Mouse (Mus musculus) retina, embryonic 14.5 days (tissue): ENCODE data around the gene Il12rb1.
A peak's percentile ranks its signal among the peaks of the same experiment; 100 is the strongest.

Experiments
- DNase-seq: peaks from one replicate; pipeline ENCODE4 v3.0.0-alpha.2; 2015; ENCODE audit warnings: low spot score

Gene Il12rb1

GRCm38 (mm10) chr8:70850947-70851346 lies 42.7 kb downstream of the Il12rb1 start:
- DNase-seq: no peak

- DNase-seq: no peak
Observed at GRCm38 (mm10) chr8:70851837-70852236, 43.6 kb downstream of the Il12rb1 start.

GRCm38 (mm10) chr8:70852595-70853231 lies 44.5 kb downstream of the Il12rb1 start:
- DNase-seq: no peak

- DNase-seq: no peak
Observed at GRCm38 (mm10) chr8:70853863-70854262, 45.6 kb downstream of the Il12rb1 start.

GRCm38 (mm10) chr8:70856028-70856427 lies 47.8 kb downstream of the Il12rb1 start:
- DNase-seq: no peak

- DNase-seq: peak; percentile 74
Observed at GRCm38 (mm10) chr8:70856541-70857197, 48.4 kb downstream of the Il12rb1 start.

GRCm38 (mm10) chr8:70857516-70857915 lies 49.3 kb downstream of the Il12rb1 start:
- no peak for DNase-seq

- peak; percentile 67 for DNase-seq
Observed at GRCm38 (mm10) chr8:70862824-70863641, 54.8 kb downstream of the Il12rb1 start, which contains the start of gene Kcnn1. Gene Kcnn1, minus strand, starts transcription at chr8:70863258.

DNA sequence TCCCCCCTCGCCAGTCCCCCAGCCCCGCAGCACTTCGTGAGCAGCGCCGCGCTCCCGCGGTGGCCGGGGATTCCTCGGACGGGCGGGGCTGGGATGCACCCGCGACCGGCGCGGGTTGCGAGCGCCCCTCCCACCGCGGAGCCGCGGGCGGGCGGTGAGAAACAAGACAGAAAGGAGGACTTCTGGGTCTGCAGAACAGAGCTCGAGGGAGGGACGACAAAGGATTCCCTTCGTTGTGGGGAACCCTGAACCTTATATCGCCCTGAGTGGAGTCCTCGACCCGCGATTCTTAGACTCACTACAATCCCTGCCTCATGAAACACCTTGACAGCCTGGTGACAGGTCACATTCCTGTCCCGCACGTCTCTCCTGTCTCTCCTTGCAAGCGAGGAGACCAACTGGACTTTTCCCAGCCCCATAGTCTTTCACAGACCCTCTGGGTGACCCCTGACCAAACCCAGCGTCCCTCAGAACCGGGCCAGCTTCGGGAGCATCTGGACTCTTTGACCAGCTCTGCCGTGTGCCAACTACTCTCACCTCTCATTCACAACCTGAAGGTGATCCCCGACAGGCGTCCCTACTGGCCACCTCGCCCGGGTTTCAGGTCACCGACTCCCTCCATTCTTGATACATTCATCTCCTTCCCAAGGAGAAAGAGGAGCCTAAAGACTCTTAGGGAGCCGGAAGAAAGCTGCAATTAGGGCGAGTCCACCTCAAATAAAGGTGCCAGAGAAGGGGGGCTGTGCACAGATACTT lies 55.9 kb downstream of the Il12rb1 start:
- peak; percentile 55 for DNase-seq

- peak; percentile 59 for DNase-seq
Observed at GRCm38 (mm10) chr8:70864712-70865221, 56.5 kb downstream of the Il12rb1 start.

- DNase-seq: peak; percentile 100
Observed at GRCm38 (mm10) chr8:70865350-70866000, 57.2 kb downstream of the Il12rb1 start.

- no peak for DNase-seq
Observed at GRCm38 (mm10) chr8:70866001-70866520, 57.8 kb downstream of the Il12rb1 start.

- DNase-seq: no peak
Observed at GRCm38 (mm10) chr8:70866566-70866965, 58.3 kb downstream of the Il12rb1 start.

DNA sequence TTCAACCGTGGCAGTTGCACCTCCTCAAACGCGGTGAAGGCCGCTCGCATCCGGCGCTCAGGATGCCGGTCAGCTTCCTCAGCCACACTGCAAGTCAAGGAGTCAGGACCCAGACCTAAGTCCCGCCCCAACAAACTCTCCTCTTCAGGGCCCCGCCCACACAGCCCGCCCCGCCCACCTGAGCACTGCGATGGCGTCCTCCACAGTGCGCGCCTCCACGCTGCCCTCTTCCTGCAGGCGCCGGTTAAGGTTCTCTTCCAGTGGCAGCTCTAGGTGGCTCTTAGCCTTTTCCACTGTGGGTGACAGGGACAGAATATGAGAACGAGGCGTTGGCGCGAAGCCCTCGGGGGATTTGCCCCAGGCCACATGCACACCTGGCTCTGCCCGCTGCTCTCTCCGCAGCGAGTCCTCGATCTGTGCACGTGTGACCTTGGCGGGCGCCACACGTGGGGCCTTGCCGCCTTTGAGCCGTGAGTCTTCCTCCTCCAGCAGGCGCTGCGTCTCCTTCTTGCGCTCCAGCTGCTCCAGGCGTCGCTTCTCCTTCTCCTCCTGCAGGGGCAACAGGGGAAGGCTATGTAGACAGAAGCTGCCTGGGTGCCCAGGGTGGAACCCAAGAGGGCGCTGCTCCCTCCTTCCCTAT lies 60.4 kb downstream of the Il12rb1 start:
- peak; percentile 71 for DNase-seq

DNA sequence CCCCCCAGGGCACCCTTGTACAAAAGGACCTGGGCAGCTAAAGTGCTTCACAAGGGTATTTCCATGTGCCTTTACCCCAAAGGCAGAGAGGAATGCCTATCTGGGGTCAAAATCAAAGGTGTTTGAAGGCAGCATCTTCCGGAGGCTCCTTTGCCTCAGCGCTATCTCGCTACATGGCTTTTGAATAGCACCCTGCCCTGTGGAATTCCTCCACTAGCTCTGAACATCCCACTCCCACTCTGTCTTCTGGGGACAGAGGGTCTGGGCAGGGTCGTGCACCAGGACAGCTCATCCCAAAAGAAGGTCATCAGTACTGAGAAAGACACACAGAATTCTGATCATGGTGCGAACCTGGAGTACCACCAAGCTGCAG lies 60.9 kb downstream of the Il12rb1 start:
- no peak for DNase-seq

DNA sequence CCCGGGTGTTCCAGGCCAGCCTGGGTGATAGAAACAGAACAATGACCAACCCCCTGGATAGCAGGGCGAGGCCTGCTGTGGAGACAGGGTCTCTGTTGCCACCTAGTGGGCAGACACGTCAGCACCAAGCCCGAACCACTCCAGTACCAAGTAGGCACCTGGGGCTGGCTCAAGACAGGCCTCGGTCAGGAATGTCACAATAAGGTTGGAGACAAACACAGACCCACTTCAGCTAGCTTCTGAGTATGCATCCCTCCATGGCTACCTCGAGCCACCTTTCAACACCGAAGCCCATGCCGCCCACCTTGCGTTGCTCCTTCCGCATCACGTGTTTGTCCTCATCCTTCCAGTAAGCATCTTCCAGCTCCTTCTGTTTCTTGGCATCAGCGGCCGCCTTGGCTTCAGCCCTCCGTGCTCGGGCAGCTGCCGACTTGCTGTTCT lies 61.4 kb downstream of the Il12rb1 start:
- DNase-seq: peak; percentile 87
